Mouse (Mus musculus) megakaryocyte, embryonic 14.5 days (primary cell): ENCODE data around the gene Fut4.
"Not testable (repeated sequence)": the region's sequence is repeated elsewhere in the genome, so short reads cannot be mapped to it uniquely, and the experiment has no call there.

ENCODE experiments used
- FLI1 ChIP-seq: IDR thresholded peaks from 2 replicates; pipeline ENCODE4 v1.6.1; 2012; ENCODE audit warnings: low read length, inconsistent platforms, mixed read lengths
- GATA1 ChIP-seq: IDR thresholded peaks from 3 replicates; pipeline ENCODE4 v1.6.1; 2012; ENCODE audit warnings: mixed read lengths, low read length, inconsistent platforms, borderline replicate concordance

GRCm38 (mm10) chr9:14700795-14701194 lies 51.4 kb downstream of the Fut4 start:
- TF ChIP-seq GATA1, FLI1: not testable (repeated sequence)
